Mouse (Mus musculus): ENCODE data around the gene Id3.
A peak's percentile ranks its signal among the peaks of the same experiment; 100 is the strongest.

Id3 gene

DNA sequence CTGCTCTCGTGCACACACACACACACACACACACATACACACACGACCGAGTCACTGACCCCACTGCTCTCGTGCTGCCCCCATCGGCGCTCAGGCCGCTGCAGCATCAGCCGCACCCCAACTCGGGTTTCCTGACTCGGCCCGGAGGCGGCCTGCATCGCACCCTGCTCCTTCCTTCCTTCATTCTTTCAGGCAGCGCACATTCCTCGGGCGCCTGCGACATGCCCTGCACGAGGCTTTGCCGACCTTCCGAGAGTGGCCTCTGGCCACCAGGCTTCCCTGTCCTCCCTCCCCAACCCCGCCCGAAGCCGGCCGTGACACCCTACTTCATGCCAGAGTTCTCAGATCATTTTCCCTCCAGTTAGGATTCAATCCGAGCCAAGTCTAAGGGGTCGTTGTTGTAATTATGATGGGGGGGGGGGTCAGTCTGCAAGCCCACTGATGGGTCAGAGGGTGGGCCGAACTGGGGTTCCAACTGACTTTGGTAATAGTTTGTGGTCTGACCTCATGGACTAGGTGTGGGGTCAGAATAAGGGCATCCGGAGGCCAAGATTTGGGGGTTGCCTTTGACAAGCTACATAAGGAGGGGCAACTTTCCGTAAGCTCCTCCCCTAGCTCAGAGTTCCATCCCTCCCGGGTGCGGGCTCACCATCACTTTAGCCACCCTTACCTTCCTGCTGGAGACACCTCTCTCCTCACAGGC is 5.2 kb downstream of the Id3 start:
- DNase-seq, result peak; percentile 65 to 72

DNA sequence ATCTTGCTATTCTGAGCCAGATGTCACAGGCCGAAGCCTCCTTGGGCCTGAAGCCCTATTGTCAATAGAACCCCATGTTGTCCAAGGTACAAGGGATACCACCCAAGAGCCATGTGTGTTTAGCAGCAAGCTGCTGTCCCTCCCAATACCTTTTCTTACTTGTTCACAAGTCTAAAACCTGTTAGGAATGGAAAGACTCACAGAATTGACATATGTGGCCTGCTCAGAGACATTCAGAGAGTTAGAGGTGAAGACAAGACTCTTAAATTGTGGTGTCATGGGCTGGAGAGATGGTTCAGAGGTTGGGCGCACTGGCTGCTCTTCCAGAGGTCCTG is 5.7 kb downstream of the Id3 start:
- no peak for DNase-seq

DNA sequence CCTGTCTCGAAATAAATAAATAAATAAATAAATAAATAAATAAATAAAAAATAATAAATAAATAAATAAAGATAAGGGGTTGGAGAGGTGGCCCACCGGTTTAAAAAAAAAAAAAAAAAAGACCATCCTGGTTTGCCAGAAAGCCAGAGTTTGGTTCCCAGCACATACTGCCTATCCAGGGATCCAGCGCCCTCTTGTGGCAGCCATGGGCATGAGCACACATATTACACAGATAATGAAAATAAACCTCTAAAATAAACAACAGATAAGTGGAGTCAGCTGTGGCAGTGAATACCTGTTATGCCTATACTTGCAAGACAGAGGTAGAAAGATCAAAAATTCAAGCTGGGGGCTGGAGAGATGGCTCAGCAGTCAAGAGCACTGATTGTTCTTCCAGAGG is 6.4 kb downstream of the Id3 start:
- DNase-seq, result peak in 1 of 2 experiments; percentile 56

DNA sequence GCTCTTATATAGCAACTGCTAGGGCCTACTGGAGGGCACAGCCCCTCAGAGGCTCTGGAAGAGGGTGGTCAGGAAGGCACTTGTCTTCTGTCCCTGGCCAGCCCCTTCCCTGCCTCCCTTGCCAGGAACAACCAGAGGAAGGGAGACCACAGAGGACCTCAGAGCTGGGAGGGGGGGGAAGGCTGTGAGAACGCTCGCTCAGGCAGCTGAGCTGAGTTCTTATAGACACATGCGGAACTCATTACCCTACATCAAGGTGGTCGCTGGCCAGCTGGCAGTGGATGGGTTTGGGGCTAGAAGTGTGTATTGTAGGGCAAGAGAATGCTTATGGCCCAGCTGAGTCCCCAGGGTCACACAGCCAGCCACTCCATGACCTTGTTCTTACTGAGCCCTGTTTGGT is 7.3 kb downstream of the Id3 start:
- DNase-seq, result no peak

DNA sequence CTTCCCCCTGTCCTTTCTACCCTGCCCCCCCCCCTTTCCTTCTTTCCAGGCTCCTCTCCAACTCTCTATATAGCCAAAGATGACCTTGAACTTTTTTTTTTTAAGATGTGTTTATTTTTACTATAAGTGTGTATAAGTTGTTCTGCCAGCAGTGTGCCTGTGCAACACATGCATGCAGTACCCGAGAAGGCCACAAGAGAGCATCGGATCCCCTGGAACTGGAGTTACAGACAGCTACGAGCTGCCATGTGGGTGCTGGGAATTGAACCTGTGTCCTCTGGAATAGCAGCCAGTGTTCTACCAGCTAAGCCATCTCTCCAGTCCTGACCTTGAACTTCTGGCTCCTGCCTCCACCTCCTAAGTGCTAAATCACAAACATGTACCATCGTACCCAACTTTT is 9.5 kb downstream of the Id3 start:
- no peak for DNase-seq

DNA sequence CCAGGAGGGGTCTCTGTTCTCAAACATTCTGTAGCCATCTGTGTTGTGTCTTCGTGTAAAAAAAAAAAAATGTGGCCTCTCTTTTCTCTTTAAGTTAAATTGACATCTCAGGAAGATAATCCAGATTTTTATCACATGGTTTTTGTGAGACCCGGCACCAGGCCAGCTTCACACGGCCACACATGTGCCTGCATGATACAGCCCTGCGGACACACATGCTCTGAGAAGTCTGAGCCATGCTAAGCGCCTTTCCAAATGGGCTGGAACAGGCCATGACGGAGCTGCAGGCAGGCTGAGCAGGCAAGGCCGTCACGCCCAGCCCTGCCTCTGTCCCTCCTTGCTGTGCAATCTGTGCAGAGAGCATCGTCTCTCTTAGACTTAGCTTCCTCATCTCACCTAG is 11.2 kb downstream of the Id3 start:
- no peak for DNase-seq

DNA sequence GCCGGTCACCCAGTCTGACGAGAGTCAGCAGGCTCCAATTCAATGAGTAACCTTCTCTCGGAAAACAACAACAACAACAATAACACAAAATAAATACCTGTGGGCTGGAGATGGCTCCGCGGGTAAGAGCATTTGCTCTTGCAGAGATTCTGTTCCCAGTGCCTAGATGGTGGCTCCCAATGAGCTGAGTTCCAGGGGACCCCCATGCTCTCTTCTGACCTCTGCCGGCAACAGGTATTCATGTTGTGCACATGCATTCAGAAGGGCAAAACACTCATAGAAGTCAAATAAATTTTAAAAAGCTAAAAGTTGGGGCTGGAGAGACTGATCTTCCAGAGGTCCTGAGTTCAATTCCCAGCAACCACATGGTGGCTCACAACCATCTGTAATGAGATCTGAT is 15.2 kb downstream of the Id3 start:
- no peak for DNase-seq

DNA sequence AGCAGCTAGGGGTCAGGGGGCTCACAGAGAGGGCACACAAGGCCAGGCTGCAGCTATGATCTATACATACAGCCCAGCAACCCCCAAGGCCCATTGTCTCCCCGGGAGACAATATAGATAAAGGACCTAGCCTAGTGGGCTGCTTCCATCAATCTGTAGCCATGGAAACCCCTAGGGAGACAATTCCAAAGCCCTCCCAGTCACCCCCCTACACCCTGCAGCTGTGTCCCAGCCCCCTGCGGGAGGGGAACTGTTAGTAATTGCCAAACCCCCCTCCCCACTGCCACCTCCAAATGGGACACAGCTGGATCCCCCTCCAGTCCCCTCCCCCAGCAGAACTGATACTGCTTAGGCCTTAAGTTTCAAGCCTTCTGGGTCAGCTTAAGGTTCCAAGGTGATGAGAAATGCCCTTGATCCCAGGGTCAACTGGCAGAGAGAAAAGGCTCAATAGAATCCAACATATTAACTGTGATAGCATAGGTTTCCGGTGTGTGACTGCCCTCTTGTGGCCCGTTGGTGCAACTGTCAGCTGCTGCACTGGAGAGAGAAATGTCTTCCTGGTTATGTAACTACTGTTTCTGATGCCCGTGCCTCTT is 16.6 kb downstream of the Id3 start:
- peak; percentile 73 to 77 for DNase-seq

DNA sequence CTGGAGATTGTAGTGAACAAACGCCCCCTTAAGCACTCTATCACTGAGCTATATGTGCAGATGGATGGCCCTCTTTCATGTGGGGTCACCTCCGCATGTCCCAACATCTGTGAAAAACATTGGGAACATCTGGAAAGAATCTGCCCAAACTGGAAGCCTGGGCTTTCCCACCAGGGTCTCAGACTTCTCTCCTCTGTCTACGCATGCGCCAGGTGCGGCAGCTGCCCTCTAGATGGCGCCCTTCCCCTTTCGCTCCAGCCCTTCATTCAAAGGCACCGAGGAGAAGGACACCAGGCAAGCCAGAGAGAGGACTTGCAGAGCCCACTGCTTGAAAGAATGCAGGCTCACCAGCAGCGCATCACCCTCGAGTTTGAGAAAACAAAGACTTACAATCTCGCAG is 20.2 kb downstream of the Id3 start:
- DNase-seq, result peak; percentile 83 to 86

DNA sequence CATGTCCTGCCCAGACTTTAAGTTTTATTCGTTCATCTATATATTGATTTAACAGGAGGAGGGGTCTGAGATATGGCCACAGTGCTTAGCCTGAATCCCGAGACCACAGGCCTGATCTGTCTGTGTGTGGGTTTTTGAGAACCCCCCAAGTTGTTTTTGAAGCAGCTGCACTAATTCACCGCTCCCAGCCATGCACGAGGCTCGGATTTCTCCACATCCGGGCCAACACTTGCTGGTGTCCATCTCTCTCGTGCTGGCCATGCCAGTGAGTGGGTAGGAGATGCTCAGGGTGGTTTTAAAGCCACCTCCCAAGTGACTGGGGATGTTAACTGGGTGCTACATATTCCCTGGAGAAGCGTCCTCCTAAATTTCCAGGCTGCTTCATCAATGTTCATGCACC is 21.7 kb downstream of the Id3 start:
- DNase-seq, result no peak

DNA sequence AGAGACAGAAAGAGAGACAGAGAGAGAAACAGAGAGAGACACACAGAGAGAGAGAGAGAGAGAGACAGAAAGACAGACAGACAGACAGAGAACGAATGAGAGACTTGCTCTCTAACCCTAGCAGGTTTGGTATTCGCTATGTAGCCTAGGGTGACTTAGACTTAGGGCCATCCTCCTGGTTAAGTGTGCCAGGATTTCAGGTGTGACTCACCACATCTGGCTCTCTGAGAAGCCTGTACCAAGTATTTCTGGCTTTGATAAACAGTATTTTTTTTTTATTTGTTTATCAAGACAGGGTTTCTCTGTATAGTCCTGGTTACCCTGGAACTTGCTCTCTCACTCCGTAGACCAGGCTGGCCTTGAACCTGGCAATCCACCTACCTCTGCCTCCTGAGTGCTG is 24.4 kb downstream of the Id3 start:
- no peak for DNase-seq

DNA sequence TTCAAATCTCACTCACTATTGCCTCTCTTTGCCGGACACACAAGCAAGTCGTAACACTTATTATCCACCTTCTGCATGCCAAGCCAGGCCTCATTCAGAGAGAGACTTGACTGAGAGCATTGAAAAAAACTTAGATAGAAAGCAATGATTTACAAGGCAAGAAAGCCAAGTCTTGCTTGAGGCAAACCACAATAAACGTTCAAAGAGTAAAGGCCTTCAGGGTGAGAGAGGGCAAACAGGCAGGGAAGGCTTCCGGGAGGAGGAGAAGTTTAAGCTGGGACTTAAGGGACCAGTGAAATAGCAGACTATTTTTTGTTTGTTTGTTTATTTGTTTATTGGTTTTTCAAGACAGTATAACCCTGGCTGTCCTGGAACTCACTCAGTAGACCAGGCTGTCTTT is 27.1 kb downstream of the Id3 start:
- no peak for DNase-seq

DNA sequence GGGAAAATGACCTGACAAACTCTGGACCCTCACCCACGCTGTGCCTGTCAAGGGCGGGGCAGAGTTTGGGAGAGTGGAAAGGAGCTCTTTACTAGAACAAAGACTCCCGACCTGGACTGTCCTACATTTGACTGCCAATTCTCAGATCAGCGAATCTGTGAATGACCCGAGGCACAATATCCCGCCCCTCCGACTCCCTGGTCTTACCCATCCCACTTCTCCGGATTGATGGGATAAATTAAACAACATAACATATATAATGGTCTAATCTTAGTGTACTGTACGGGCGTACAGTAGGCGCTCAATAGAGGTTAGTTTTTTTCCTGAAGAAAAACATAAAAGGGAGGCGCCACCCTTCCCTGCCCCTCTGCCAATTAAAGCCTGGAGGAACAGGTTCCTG is 28.2 kb downstream of the Id3 start:
- no peak for DNase-seq

DNA sequence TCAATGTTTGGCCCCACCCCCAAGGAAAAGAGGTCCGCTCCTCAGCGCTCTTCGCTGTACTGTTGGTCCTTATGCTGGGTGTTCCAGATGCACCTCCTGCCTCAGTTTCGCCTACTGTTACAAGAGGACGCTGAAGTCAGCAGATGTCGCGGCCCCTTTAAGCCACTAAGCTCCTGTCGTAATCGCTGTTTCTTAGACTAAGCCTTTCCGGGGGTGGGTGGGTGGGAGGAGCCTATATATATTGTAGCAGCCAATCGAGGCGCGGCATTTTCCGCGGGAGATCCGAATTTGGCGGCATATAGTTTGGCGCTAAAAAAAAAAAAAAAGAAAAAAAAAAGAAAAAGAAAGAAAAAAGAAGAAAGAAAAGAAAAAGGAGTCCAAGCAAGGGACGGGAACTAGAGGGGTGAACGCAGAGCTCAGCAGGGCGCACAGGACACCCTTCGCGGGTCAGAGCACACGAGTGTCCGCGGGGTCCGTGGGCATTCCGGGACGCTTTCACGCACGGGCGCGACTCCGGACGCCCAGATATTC is 28.8 kb downstream of the Id3 start, which contains the start of gene E2f2:
Gene E2f2 (plus strand): TSS at position 384 of the 531 bp plus-strand sequence.
- DNase-seq, result peak; percentile 67 to 72

DNA sequence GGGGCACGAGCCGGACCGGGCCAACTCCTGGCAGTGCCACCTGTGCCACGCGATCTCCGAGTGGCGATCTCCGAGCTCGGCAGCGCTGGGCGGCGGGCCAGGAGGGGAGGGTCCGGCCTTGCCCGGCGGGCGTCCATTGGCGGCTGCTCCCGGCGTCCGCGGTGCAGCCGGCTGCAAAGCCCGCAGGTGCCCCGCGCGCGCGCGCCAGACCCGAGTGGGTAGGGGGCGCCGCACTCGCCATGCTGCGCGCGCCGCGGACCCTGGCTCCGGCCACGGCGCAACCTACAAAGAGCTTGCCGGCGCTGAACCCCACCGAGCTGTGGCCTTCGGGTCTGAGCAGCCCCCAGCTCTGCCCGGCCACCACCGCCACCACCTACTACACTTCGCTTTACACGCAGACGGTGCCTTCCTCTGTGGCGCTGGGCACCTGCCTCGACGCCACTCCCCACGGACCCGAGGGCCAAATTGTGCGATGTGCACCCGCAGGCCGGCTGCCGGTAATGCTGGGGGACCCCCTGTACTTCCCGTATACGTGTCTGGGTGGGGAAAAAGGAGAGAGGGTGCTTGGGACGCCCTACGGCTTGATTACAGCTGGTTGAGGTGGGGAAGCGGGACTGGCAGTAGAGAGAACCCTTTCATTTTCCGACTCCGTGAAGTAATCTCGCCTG is 29.4 kb downstream of the Id3 start:
- DNase-seq, result peak; percentile 63 to 78

DNA sequence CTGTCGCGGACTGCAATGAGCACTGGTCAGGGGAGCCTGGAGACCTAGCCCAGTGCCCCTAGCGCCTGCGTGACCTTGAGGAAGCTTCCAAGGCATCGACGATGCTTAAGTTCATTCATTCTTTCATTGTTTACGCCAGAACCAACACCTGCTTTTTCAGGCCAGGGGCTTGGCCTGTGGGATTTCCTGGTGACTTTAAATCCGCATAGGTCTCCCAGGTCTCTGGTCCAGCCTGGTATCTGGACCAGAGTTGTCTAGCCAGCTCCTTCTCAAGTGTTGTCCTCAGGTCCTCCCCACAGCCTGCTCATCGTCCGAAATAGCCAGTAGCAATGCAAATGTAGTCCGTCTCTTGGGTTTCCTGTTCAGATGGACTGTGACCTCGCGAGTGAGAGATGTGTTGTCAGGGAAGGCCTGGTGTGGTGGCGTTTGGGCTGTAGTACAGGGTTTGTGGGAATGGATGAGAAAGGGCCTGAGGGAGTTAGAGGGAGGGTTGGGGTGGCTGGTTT is 30.0 kb downstream of the Id3 start:
- DNase-seq, result no peak

DNA sequence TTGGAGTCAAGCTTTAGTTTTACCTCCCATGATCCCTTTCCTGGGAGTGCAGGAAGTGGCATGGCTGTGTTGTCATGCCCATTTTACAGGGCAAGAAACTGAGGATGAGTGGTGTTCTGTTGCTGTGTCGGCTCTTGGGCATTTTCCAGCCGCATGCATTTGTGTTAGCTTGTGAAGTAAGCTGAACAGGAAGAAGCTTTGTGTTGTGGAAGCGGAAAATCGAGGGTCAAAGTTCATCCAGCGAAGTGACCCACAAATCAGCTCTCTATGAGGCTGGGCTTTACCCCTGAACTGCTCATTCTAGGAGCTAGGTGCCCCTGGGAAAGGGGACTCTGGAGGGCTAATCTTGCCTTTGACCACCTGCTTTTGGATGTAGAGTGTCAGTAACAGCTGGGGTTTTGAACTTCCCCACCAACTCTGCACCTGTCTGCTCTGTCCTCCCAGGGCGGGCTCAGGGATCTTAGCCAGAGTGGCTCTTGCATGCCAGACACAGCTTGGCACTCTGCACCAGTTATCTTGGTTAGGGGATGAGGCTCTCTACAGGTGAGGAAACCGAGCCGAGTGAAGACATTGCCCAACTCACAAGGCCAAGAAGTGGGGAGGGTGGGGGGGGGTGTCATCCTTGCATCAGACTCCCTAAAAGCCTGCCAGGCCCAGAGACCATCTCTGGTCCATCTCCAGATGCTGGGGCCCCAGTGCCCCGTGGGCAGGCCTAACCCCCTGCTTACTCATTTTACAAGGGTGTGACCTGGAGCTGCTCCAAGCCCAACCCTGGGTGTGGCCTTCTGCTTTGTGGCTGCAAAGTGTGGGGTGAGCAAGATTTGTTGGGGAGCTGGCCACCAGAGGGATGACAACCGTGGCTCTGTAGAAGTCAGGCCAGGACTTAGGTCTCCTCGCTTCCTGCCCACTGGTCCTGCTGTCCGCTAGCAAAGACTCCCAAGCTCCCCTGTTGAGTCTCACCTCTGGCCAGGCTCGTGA is 31.2 kb downstream of the Id3 start:
- DNase-seq, result peak; percentile 73 to 74

DNA sequence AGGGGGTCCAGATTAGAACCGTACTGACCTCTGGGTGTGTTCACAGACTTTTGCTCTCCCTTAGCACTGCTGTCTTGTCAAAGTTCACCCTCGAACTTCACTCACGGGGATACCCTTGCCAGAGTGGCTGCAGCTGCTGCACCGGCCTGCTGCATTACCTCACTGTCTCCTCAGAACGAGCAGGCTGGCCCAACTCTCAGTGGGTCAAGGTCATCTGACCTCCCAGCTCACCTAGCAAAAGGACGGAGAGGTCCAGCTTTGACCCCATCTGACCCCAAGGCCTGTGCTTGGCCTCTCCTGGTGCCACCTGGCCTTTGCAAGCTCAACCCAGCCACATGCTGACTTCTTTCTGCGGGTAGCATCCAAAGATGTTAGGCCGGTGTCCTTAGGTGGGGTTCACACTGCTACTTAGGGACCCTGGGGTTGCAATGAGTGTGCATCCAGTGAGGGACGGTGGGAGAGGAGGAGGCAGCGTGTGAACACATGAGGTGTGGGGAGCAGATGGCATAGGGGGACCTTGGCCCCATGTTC is 32.8 kb downstream of the Id3 start:
- no peak for DNase-seq

DNA sequence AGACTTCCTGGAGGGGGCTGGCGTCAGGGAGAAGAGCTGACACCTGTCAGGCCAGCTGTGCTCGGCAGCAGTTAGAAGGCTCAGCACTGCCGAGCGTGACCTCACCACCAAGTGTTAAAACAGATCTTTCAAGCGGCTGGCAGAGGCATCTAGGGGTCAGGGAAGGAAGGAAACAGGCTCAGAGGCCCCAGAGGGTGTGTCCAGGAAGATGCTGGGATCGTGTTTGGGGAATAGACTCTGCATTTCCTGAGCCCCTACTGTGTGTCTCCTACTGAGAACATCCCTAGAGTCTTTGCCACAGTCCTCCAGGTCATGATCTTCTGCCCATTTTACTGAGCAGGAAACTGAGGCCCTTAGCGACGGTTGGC is 33.9 kb downstream of the Id3 start:
- DNase-seq, result peak in 1 of 2 experiments; percentile 56

DNA sequence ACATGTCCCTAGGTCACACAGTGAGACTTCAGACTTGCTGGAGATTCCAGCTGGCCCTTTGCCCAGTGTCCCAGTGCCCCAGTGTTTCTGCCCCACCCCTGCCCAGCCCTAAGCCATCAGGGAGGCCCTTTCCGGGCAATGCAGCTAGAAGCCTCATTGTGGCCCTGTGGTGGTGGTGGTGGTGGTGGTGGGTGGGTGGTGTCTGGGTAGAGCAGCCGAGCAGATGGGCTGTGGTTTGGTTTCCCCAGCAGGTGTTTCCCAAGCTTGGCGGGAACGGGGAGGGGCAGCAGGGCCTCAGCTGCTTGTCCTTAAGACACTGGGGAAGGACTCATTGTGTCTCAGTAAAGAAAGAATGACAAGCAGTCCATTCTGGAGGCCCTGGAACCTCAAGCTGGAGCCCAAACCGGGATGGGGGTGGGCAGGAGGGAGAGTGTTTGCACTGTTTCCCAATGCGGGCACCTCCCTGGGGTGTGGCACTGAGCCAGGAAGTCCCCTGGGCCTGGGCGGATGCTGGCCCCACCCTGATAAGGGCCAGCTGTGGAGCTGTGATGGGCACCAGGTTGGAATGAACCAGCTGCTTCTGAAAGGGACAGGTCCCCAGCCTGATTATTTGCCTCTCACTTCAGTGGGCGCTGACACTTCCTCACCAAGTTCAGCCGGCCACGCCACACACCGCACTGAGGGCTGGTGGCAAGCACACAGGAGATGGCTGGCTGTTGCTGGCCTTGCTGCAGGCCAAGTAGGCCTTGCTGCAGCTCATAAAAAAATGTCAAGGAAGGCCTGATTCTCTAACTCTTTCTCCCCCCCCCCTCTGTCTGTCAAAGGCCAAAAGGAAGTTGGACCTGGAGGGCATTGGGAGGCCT is 34.5 kb downstream of the Id3 start:
- DNase-seq, result peak; percentile 81 to 88

DNA sequence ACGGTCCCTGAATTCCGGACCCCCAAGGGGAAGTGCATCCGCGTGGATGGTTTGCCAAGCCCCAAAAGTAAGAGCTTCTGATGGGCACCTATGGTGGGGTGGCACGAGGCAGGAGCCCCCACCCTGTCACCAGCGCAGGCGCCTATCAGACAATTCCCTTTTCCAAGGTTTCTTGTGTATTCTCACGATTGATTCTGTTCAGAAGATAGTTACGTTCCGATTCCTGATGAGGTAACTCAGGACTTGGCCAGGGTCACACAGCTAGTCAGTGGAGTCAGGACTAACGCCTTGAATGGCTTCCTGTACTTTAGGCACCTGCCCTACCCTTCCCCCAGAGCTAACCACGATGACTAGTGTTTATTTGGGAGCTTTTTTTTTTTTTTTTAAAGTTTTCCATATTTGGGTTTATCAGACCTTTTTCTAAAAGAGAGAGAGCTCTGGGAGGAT is 35.2 kb downstream of the Id3 start:
- no peak for DNase-seq
